Mouse (Mus musculus) lung, adult 2 months (tissue): ENCODE results near the gene 2410137M14Rik.

Experiments used
- CTCF ChIP-seq: fragments of 200-500 bp; IDR thresholded peaks from 2 replicates; pipeline ENCODE4 v1.5.1; 2011; ENCODE audit warnings: mild to moderate bottlenecking, low read length, control low read depth; ENCODE audit not compliant: insufficient read depth
- POLR2A ChIP-seq: fragments of 200-500 bp; IDR thresholded peaks from 2 replicates; pipeline ENCODE4 v1.6.1; 2011; ENCODE audit warnings: low read depth, mild to moderate bottlenecking, control low read depth, low read length, borderline replicate concordance; ENCODE audit errors: extremely low read depth

DNA sequence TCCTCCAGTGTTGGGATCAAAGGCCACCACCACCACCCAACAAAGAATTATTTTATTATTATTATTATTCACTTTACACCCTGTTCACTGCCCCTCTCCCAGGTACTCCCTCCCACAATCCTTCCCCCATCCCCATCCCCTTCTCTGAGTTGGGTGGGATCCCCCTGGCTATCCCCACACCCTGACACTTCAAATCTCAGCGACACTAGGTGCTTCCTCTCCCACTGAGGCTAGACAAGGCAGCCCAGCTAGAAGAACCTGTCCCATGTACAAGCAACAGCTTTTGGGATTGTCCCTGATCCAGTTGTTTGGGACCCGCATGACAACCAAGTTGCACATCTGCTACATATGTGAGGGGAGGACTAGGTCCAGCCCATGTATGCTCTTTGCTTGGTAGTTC, 28.4 kb downstream of the 2410137M14Rik start:
- no peak for TF ChIP-seq CTCF
- no peak for TF ChIP-seq POLR2A
